Mouse (Mus musculus) embryo, embryonic 10.5 days (tissue): Measurements from ENCODE around the gene Mrpl42.

Source experiments
- DNase-seq: peaks from one replicate; pipeline ENCODE4 v3.0.0-alpha.2; 2015; ENCODE audit warnings: low spot score

Gene Mrpl42

DNA sequence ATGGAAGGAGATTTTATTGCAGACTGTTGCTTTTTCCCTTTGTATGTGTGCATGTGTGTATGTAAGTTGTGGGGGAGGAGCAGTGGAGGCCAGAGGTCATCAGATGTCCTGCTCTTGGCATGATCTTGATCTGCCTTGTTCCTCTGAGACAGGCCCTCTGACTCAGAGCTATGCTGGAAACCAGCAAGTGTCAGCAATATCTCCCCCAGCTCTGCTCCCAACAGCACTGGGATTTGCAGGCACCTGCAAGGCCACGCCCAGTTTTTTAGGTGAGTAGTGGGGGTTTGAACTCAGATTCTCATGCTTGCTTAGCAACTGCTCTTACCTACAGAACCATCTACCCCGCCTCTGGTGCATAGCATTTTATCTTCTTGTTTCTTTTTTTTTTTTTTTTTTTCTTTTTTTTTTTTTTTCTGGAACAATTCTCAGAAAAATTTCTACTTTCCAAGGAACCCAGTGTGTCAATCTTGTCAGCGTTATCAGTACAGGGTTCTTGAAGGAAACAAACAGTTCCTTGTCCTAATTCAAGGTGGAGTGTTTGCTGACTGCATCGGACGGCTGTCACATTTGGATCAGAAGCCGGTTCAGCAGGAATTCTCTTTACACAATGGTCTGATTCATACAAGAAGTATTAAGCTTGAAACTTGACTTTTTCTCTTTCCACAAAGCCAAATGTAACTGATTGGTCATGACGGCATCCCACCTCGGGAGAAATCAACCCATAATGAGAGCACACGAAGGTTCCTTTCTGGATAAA lies 43.5 kb downstream of the Mrpl42 start:
- no peak for DNase-seq

DNA sequence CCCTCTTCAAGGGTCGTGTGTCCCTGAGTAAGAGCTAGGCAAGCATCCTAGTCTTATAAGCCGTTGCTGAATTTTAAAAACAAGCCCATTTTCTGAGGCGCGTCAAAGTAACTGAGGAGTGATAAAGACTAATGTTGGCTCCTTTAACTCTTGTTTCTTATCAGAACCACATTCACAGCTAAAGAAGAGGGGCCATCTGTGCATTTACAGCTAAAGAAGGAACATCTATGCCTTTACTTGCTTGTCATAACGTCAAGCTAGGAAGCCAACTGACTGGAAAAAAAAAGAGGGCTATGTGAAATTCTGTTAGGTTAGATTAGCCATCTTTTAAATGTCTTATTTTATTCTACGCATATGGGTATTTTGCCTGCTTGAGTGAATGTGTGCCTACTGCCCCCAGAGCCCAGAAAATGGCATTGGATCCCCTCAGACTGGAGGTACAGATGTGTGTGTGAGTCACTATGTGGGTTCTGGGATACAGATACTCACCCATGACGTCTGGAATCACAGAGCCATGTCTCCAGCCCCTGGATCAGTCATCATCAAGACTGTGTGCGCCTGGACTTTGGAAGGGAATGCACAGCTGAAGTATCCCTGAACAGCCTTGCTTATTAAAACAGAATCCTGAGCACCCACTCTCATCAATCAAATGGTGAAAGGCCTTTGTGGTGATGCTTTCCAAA lies 44.2 kb downstream of the Mrpl42 start:
- no peak for DNase-seq

DNA sequence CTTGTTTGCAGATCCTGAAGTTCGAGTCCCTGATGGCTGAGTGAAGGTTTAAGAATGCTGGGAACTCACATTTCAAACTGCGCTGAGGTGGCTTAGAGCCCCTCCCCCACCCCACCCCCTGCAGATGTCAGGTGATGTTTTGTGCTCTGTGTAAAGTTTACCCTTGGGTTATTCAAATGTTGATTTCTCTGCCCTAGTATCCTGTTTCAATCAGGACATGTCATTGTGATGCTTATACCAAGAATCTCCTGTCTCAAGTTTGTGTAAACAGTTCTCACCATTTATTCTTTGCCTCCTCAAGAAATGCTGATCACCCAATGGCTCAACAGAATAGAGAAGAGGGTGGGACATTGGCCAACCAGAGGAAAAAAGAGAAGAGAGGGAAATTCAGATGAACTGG lies 45.6 kb downstream of the Mrpl42 start:
- no peak for DNase-seq

DNA sequence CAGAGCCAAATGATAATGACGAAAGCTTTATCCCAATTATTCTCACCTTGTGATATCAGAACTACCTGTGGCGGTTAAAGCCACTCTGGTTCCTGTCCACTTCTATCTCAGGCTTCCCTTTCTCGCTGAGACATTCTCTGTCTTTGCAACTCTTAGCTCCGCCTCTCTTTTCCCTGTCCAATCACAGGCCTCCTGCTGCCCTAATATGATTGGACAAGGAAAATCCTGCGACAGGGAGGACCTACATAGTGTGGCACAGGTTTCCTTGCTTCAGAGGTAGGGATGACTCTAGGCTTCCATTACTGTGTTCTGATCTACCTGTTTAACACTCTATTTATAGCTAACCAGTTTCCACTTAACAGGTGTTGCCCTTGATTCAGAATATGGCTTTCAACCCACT lies 48.5 kb downstream of the Mrpl42 start:
- DNase-seq = no peak

DNA sequence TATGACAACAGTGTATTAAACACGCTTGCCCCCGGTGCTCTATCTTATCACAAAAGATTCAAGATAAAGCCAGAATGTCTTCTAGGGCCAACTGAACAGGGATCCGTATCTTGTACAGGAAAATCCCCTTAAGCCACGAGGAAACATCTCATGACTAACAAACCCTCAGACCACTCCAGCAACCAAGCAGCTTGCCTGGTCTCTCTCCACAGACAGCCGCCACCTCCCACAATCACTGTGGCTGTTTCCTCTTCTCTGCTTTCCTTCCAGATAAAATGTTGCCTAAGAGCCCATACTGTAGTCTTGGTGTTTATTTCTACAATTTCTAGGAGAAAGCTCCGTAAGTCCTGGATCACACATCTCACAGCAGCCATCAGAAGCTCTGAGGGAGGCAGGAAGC lies 52.7 kb downstream of the Mrpl42 start:
- DNase-seq = no peak

DNA sequence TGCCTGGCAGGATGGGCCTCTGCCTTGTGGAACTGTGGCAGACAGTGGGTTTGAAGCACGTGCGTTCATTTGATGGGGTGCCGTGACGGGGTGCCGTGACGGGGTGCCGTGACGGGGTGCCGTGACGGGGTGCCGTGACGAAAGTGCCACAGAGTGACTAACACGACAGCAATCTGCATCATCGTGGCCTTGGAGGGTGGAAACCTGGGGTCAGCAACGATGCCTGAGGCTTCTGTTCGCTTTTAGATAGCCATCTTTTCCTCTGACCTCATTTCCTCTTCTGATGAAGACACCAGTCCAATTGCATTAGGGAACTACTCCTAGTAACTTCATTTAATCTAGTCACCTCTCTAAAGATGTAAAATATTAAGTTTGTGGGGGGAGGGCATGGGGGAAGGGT lies 53.8 kb downstream of the Mrpl42 start:
- DNase-seq = no peak

DNA sequence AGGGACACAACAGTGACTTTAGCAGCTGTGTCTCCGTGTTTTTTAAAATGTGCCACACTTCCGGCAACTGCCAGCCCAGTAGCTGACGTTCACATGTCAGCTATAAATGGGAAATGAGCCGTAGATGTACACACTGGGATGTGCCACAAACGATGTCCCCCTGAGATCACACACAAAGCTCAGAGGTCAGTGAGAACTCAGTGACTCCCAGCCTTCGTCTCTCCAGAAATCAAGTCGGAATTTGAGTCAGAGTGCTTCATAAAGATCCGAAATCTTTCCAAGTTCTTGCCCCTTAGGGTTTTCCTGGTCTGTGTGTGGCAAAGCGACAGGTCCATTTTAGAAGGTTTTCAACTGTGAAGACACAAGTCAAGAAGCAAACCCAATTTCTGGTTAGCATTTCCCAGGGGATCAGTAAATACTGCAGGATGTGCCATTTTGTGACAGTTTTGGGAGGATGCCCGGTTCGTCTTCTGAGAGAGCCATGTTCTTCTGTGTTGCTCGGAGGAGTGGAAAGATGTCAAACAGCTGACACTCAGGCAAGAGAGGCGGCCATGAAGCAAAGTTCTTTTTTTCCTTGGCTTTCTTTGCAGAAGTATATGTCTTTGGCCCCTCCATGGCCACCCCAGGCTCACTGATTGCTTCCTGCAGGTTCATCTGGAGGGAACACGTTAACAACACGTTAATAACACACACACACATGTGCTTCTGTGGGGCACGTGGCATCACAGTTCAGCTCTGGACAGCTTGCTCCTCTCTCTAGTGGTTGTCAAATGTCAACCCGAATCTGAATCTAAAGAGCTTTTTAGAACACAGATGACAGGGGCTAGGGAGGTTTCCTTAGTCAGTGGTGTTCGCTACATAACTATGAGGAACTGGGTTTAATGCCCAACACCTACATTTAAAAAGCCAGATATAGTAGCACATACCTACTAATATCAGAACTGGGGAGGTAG lies 56.4 kb downstream of the Mrpl42 start:
- no peak for DNase-seq

DNA sequence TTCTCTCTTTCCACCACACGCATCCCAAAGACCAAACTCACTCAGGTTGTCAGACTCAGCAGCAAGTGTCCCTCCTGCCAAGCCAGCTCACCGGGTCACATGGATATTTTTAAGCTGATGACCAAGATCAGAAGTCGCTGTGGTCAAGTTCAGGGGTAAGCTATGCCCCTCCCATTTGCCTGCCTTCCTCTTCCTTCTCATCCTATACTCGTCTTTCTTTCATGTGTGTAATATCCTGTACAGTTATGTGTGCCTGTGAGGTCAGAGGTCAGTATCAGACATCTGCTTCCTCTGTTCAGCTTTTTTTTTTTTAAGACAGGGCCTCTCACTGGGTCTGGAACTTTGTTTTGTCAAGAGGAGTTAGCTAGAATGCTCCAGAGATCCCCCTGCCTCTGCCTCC lies 59.4 kb downstream of the Mrpl42 start:
- no peak for DNase-seq

DNA sequence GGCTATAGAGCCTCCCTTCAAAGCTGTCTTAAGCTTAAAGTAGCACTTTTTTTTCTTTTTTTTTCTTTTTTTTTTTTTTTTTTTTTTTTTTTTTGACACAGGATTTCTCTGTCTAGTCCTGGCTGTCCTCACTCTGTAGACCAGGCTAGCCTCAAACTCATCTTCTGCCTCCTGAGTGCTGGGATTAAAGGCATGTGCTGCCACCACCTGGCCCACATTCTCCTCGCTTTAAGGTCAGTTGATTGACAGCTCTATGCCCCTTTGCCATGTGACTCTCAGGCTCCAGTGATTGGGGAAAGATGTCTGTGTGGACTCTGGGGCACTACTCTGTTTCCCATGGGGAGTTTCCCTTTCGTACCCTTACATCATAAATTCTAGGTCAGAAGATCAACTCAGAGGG lies 61.2 kb downstream of the Mrpl42 start:
- peak; percentile 12 for DNase-seq

DNA sequence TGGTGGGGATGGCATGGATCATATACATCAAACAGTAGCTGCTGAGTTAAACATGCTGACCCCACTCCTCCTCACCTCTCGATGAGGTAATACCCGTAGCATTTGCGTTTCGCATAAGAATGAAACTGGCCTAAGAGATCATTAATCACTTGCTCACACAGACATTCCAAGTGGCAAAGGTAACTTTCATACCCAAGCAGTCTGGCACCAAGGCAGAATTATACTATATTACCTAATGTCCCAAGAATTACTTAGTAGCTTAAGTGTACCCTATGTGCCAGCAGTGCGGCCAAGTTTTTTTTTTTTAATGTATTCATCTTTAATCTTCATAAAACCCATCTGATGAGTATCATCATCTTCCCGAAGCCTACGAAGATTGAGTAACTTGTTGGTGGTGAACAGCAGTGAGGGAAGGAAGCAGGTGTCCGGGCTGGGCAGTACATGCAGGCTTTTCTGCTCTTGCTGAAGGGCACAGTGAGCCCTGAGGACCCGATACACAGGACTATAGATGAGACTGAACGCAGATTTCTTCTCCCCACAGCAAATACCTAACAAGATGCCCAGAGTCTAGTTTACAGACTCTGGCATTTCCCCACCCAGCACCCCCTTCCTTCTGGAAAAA lies 61.9 kb downstream of the Mrpl42 start:
- no peak for DNase-seq

DNA sequence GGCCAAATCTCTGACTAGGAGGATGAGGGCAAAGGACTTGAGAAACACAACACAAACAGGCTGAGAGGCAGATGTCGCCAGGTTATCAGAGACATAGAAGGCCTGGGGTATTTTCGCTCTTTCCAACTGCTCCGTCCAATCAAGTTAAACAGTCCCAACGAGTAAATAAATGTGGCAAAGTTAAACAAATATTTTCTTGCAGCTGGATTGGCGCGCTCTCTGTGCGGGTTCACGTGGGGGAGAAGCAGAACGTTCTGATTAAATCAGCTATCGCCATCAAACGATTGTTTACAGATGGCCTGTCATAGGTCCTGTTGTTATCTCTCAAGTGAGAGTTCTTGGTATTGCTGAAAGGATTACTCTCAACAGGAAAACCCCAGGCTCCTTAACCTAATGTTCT lies 62.8 kb downstream of the Mrpl42 start:
- DNase-seq = no peak
